Mouse (Mus musculus): ENCODE data around the gene Camk1d. TPM values are rescaled to one million over a fixed set of nuclear protein-coding genes. Genes with fewer than 3 reads are reported as not detected.

Camk1d gene
- polyA plus RNA-seq, 1 experiment from 2014 or later, result 1.0 TPM

- no peaks in the 10 kb centered on the region for H3K9me3 ChIP-seq (ENCODE audit: control insufficient read depth, low read length)
- H3K4me1 ChIP-seq (replicated peaks; ENCODE audit: control insufficient read depth, insufficient read depth, low read length), result no peaks in the 10 kb centered on the region
- WGBS, result 83% methylated on average over 1 of the region's 1 CpGs
- H3K4me3 ChIP-seq (ENCODE audit: low read depth, low read length), result no peak overlapping the region
- no peak overlapping the region for H3K27ac ChIP-seq (ENCODE audit: low read depth, low read length)
- no peaks in the 10 kb centered on the region for H3K27me3 ChIP-seq (replicated peaks; ENCODE audit: control insufficient read depth, insufficient read depth, low read length)
- H3K36me3 ChIP-seq (ENCODE audit: control insufficient read depth, insufficient read depth, low read length), result no peaks in the 10 kb centered on the region
- H3K4me2 ChIP-seq, result no peak overlapping the region
- no peak for DNase-seq (ENCODE audit: low spot score)
- ATAC-seq (replicated peaks; ENCODE audit: low FRiP score), result no peak
- no peak overlapping the region for H3K9ac ChIP-seq (ENCODE audit: low read depth, low read length)
Observed at GRCm38 (mm10) chr2:5740913-5741312, 26.6 kb upstream of the Camk1d start.

GRCm38 (mm10) chr2:5735881-5736280 is 21.6 kb upstream of the Camk1d start:
- Histone ChIP-seq H3K4me1 (replicated peaks; ENCODE audit: control insufficient read depth, insufficient read depth, low read length) (no peaks in the 10 kb centered on the region), H3K9me3 (ENCODE audit: control insufficient read depth, low read length) (no peaks in the 10 kb centered on the region), H3K4me2 (no peak overlapping the region), H3K36me3 (ENCODE audit: control insufficient read depth, insufficient read depth, low read length) (no peaks in the 10 kb centered on the region), H3K27me3 (replicated peaks; ENCODE audit: control insufficient read depth, insufficient read depth, low read length) (no peaks in the 10 kb centered on the region), H3K9ac (ENCODE audit: low read depth, low read length) (no peak overlapping the region), H3K27ac (ENCODE audit: low read depth, low read length) (no peak overlapping the region), H3K4me3 (ENCODE audit: low read depth, low read length) (no peak overlapping the region)
- ATAC-seq (replicated peaks; ENCODE audit: low FRiP score), result no peak
- WGBS, result 23% methylated on average over 2 of the region's 2 CpGs
- DNase-seq (ENCODE audit: low spot score), result no peak

- Histone ChIP-seq H3K4me2 (no peak overlapping the region), H3K36me3 (ENCODE audit: control insufficient read depth, insufficient read depth, low read length) (no peaks in the 10 kb centered on the region), H3K9ac (ENCODE audit: low read depth, low read length) (no peak overlapping the region), H3K4me1 (replicated peaks; ENCODE audit: control insufficient read depth, insufficient read depth, low read length) (no peaks in the 10 kb centered on the region), H3K27ac (ENCODE audit: low read depth, low read length) (no peak overlapping the region), H3K27me3 (replicated peaks; ENCODE audit: control insufficient read depth, insufficient read depth, low read length) (no peaks in the 10 kb centered on the region), H3K4me3 (ENCODE audit: low read depth, low read length) (no peak overlapping the region), H3K9me3 (ENCODE audit: control insufficient read depth, low read length) (no peaks in the 10 kb centered on the region)
- DNase-seq (ENCODE audit: low spot score) (no peak), ATAC-seq (replicated peaks; ENCODE audit: low FRiP score) (no peak)
- WGBS, result 77% methylated on average over 3 of the region's 3 CpGs
Observed at GRCm38 (mm10) chr2:5733300-5734085, 19.2 kb upstream of the Camk1d start.

GRCm38 (mm10) chr2:5732047-5732446 is 17.7 kb upstream of the Camk1d start:
- H3K4me2 ChIP-seq, result no peak overlapping the region
- H3K36me3 ChIP-seq (ENCODE audit: control insufficient read depth, insufficient read depth, low read length), result no peaks in the 10 kb centered on the region
- WGBS, result 79% methylated on average over 5 of the region's 5 CpGs
- ATAC-seq (replicated peaks; ENCODE audit: low FRiP score) (no peak), DNase-seq (ENCODE audit: low spot score) (no peak)
- no peaks in the 10 kb centered on the region for H3K27me3 ChIP-seq (replicated peaks; ENCODE audit: control insufficient read depth, insufficient read depth, low read length)
- H3K9me3 ChIP-seq (ENCODE audit: control insufficient read depth, low read length), result no peaks in the 10 kb centered on the region
- no peak overlapping the region for H3K4me3 ChIP-seq (ENCODE audit: low read depth, low read length)
- no peak overlapping the region for H3K27ac ChIP-seq (ENCODE audit: low read depth, low read length)
- H3K9ac ChIP-seq (ENCODE audit: low read depth, low read length), result no peak overlapping the region
- H3K4me1 ChIP-seq (replicated peaks; ENCODE audit: control insufficient read depth, insufficient read depth, low read length), result no peaks in the 10 kb centered on the region

- Histone ChIP-seq H3K27ac (ENCODE audit: low read depth, low read length) (no peak overlapping the region), H3K4me3 (ENCODE audit: low read depth, low read length) (no peak overlapping the region), H3K27me3 (replicated peaks; ENCODE audit: control insufficient read depth, insufficient read depth, low read length) (no peaks in the 10 kb centered on the region), H3K9me3 (ENCODE audit: control insufficient read depth, low read length) (no peaks in the 10 kb centered on the region), H3K9ac (ENCODE audit: low read depth, low read length) (no peak overlapping the region), H3K36me3 (ENCODE audit: control insufficient read depth, insufficient read depth, low read length) (no peaks in the 10 kb centered on the region), H3K4me2 (no peak overlapping the region), H3K4me1 (replicated peaks; ENCODE audit: control insufficient read depth, insufficient read depth, low read length) (no peaks in the 10 kb centered on the region)
- ATAC-seq (replicated peaks; ENCODE audit: low FRiP score), result no peak
- no peak for DNase-seq (ENCODE audit: low spot score)
- WGBS, result 71% methylated on average over 15 of the region's 15 CpGs
Observed at GRCm38 (mm10) chr2:5730364-5730792, 16.1 kb upstream of the Camk1d start.

- Histone ChIP-seq H3K9ac (ENCODE audit: low read depth, low read length) (no peak overlapping the region), H3K27me3 (replicated peaks; ENCODE audit: control insufficient read depth, insufficient read depth, low read length) (no peaks in the 10 kb centered on the region), H3K36me3 (ENCODE audit: control insufficient read depth, insufficient read depth, low read length) (no peaks in the 10 kb centered on the region), H3K4me1 (replicated peaks; ENCODE audit: control insufficient read depth, insufficient read depth, low read length) (no peaks in the 10 kb centered on the region), H3K27ac (ENCODE audit: low read depth, low read length) (no peak overlapping the region), H3K4me3 (ENCODE audit: low read depth, low read length) (no peak overlapping the region), H3K4me2 (no peak overlapping the region), H3K9me3 (ENCODE audit: control insufficient read depth, low read length) (no peaks in the 10 kb centered on the region)
- WGBS, result 72% methylated on average over 7 of the region's 7 CpGs
- no peak for DNase-seq (ENCODE audit: low spot score)
- ATAC-seq (replicated peaks; ENCODE audit: low FRiP score), result no peak
Observed at GRCm38 (mm10) chr2:5729931-5730330, 15.6 kb upstream of the Camk1d start.

- H3K4me3 ChIP-seq (ENCODE audit: low read depth, low read length), result no peak overlapping the region
- H3K9me3 ChIP-seq (ENCODE audit: control insufficient read depth, low read length), result no peaks in the 10 kb centered on the region
Observed at GRCm38 (mm10) chr2:5725028-5725701, 10.8 kb upstream of the Camk1d start.

GRCm38 (mm10) chr2:5717675-5718074 is 3.4 kb upstream of the Camk1d start:
- no peak overlapping the region for H3K4me3 ChIP-seq (ENCODE audit: low read depth, low read length)
- H3K4me2 ChIP-seq, result no peak overlapping the region
- no peaks in the 10 kb centered on the region for H3K9me3 ChIP-seq (ENCODE audit: control insufficient read depth, low read length)
- no peak overlapping the region for H3K27ac ChIP-seq (ENCODE audit: low read depth, low read length)
- H3K9ac ChIP-seq (ENCODE audit: low read depth, low read length), result no peak overlapping the region
- DNase-seq (ENCODE audit: low spot score) (no peak), ATAC-seq (replicated peaks; ENCODE audit: low FRiP score) (no peak)
- WGBS, result 86% methylated on average over 6 of the region's 6 CpGs
- peaks cover 17% of the 10 kb centered on the region for H3K27me3 ChIP-seq (replicated peaks; ENCODE audit: control insufficient read depth, insufficient read depth, low read length)
- H3K4me1 ChIP-seq (replicated peaks; ENCODE audit: control insufficient read depth, insufficient read depth, low read length), result peaks cover 13% of the 10 kb centered on the region; the same call in 1 of the 2 replicates
- H3K36me3 ChIP-seq (ENCODE audit: control insufficient read depth, insufficient read depth, low read length), result no peaks in the 10 kb centered on the region

More at GRCm38 (mm10) chr2:5725028-5725701, 10.8 kb upstream of the Camk1d start:
- Histone ChIP-seq H3K36me3 (ENCODE audit: control insufficient read depth, insufficient read depth, low read length) (no peaks in the 10 kb centered on the region), H3K9ac (ENCODE audit: low read depth, low read length) (no peak overlapping the region), H3K27ac (ENCODE audit: low read depth, low read length) (no peak overlapping the region), H3K27me3 (replicated peaks; ENCODE audit: control insufficient read depth, insufficient read depth, low read length) (no peaks in the 10 kb centered on the region), H3K4me1 (replicated peaks; ENCODE audit: control insufficient read depth, insufficient read depth, low read length) (no peaks in the 10 kb centered on the region), H3K4me2 (no peak overlapping the region)
- ATAC-seq (replicated peaks; ENCODE audit: low FRiP score) (no peak), DNase-seq (ENCODE audit: low spot score) (no peak)
- 31% methylated on average over 8 of the region's 8 CpGs for WGBS

GRCm38 (mm10) chr2:5715544-5715943 is 1.2 kb upstream of the Camk1d start:
- H3K4me2 ChIP-seq, result peak overlapping the region; percentile 100
- WGBS, result 23% methylated on average over 2 of the region's 2 CpGs
- no peak overlapping the region for H3K27ac ChIP-seq (ENCODE audit: low read depth, low read length)
- H3K9me3 ChIP-seq (ENCODE audit: control insufficient read depth, low read length), result no peaks in the 10 kb centered on the region
- ATAC-seq (replicated peaks; ENCODE audit: low FRiP score) (no peak), DNase-seq (ENCODE audit: low spot score) (no peak)
- peaks cover 13% of the 10 kb centered on the region; the same call in 1 of the 2 replicates for H3K4me1 ChIP-seq (replicated peaks; ENCODE audit: control insufficient read depth, insufficient read depth, low read length)
- H3K27me3 ChIP-seq (replicated peaks; ENCODE audit: control insufficient read depth, insufficient read depth, low read length), result peaks cover 23% of the 10 kb centered on the region
- H3K9ac ChIP-seq (ENCODE audit: low read depth, low read length), result no peak overlapping the region
- H3K4me3 ChIP-seq (ENCODE audit: low read depth, low read length), result no peak overlapping the region
- no peaks in the 10 kb centered on the region for H3K36me3 ChIP-seq (ENCODE audit: control insufficient read depth, insufficient read depth, low read length)

Measured in liver, embryonic 11.5 days (tissue).